Comparison of ENCODE assay signal across 28 mouse cellular contexts in genomic region chrX:151347278-151347677, GRCm38 (mm10). TPM values are rescaled to one million over a fixed set of nuclear protein-coding genes. Genes with fewer than 3 reads are reported as not detected.
DNase-seq lines count a peak whose midpoint lies in the region; ATAC-seq and TF ChIP-seq lines count a peak whose summit lies in the region.
"Had no signal": no experiment of that assay in that cellular context is flagged by ENCODE, and none has a peak within 500 bp of the region (broad histone marks: within the 10 kb centered on the region; RNA-seq: fewer than 3 reads in every experiment).

No protein-coding gene starts in this region.

- H3K79me2 ChIP-seq in MEL (ENCODE audit: control insufficient read depth, insufficient read depth, low read length, poor library complexity), result peaks cover 48% of the 10 kb centered on the region

- H3K36me3 ChIP-seq in hindbrain, embryonic 14.5 days (replicated peaks; ENCODE audit: control insufficient read depth, insufficient read depth), result no peaks in the 10 kb centered on the region
- H3K36me3 ChIP-seq in hindbrain, embryonic 13.5 days, result no peaks in the 10 kb centered on the region
- H3K36me3 ChIP-seq in limb, embryonic 13.5 days, result peaks cover 5% of the 10 kb centered on the region; the same call in 1 of the 2 replicates
- H3K36me3 ChIP-seq in limb, embryonic 10.5 days, result no peaks in the 10 kb centered on the region
- H3K36me3 ChIP-seq in MEL (ENCODE audit: control insufficient read depth in 1 of 2, insufficient read depth in 2 of 2, low read length in 2 of 2), result peaks cover 19 to 37% of the 10 kb centered on the region in 2 experiments
- H3K36me3 ChIP-seq: embryonic facial prominence, embryonic 12.5 days; embryonic facial prominence, embryonic 15.5 days; heart, embryonic 15.5 days had no signal

- H3K4me3 ChIP-seq in hindbrain, embryonic 14.5 days (replicated peaks; ENCODE audit: low read length), result no peak overlapping the region
- no peak overlapping the region for H3K4me3 ChIP-seq in hindbrain, embryonic 13.5 days
- no peak overlapping the region for H3K4me3 ChIP-seq in limb, embryonic 13.5 days
- no peak overlapping the region for H3K4me3 ChIP-seq in limb, embryonic 10.5 days
- H3K4me3 ChIP-seq in MEL (ENCODE audit: control insufficient read depth in 1 of 2, insufficient read depth in 1 of 2, low read depth in 2 of 2, low read length in 2 of 2), result no peak overlapping the region
- H3K4me3 ChIP-seq: embryonic facial prominence, embryonic 12.5 days; embryonic facial prominence, embryonic 15.5 days; heart, embryonic 12.5 days; heart, embryonic 15.5 days had no signal

- no peak overlapping the region for H3K9ac ChIP-seq in hindbrain, embryonic 14.5 days
- no peak overlapping the region for H3K9ac ChIP-seq in hindbrain, embryonic 13.5 days
- no peak overlapping the region for H3K9ac ChIP-seq in limb, embryonic 13.5 days
- H3K9ac ChIP-seq in MEL (ENCODE audit: control insufficient read depth, low read depth, low read length, poor library complexity, severe bottlenecking), result no peak overlapping the region
- H3K9ac ChIP-seq: embryonic facial prominence, embryonic 12.5 days; embryonic facial prominence, embryonic 15.5 days; heart, embryonic 12.5 days; heart, embryonic 15.5 days had no signal

- H3K27ac ChIP-seq in hindbrain, embryonic 14.5 days, result no peak overlapping the region
- H3K27ac ChIP-seq in hindbrain, embryonic 13.5 days, result no peak overlapping the region
- no peak overlapping the region for H3K27ac ChIP-seq in limb, embryonic 13.5 days
- no peak overlapping the region for H3K27ac ChIP-seq in limb, embryonic 10.5 days
- H3K27ac ChIP-seq in MEL (ENCODE audit: control insufficient read depth, low read depth, low read length), result no peak overlapping the region
- H3K27ac ChIP-seq: embryonic facial prominence, embryonic 12.5 days; embryonic facial prominence, embryonic 15.5 days; heart, embryonic 15.5 days had no signal

- TF ChIP-seq RAD21 in MEL (IDR thresholded peaks at IDR 0.05; ENCODE audit: low read depth, low read length), result no peak

- 0 out of 2 replicates have a peak, but pooled peaks cover 8% of the 10 kb centered on the region for H3K4me1 ChIP-seq in hindbrain, embryonic 14.5 days (replicated peaks; ENCODE audit: control insufficient read depth, insufficient read depth, low read length)
- peaks cover 21% of the 10 kb centered on the region for H3K4me1 ChIP-seq in hindbrain, embryonic 13.5 days (replicated peaks)
- peaks cover 7% of the 10 kb centered on the region; the same call in 1 of the 2 replicates for H3K4me1 ChIP-seq in limb, embryonic 13.5 days
- H3K4me1 ChIP-seq in limb, embryonic 10.5 days, result peaks cover 9% of the 10 kb centered on the region; the same call in 1 of the 2 replicates
- peaks cover 2 to 16% of the 10 kb centered on the region in 2 experiments for H3K4me1 ChIP-seq in MEL (ENCODE audit: control insufficient read depth in 1 of 2, insufficient read depth in 2 of 2, low read length in 2 of 2)
- H3K4me1 ChIP-seq: embryonic facial prominence, embryonic 12.5 days; embryonic facial prominence, embryonic 15.5 days had no signal

- ATAC-seq in hindbrain, embryonic 14.5 days (ENCODE audit: low FRiP score), result no peak
- no peak for ATAC-seq in hindbrain, embryonic 13.5 days (ENCODE audit: low FRiP score)
- ATAC-seq in limb, embryonic 13.5 days (ENCODE audit: low FRiP score, low read depth), result no peak
- ATAC-seq: forebrain, embryonic 14.5 days; hindbrain, embryonic 16.5 days; inflammation-experienced regulatory T-cells, adult 6 months; intestine, embryonic 16.5 days had no signal

- DNase-seq in hindbrain, embryonic 14.5 days (ENCODE audit: low spot score), result no peak
- DNase-seq in limb, embryonic 10.5 days (ENCODE audit: low spot score), result no peak
- peak; percentile 18 for DNase-seq in 3T3-L1 (ENCODE audit: low read depth, low spot score)
- peak; percentile 39 for DNase-seq in MEL (ENCODE audit: low read depth, low spot score)
- DNase-seq in heart, postnatal 14 days, result no peak
- DNase-seq: adrenal gland, adult 2 months; adrenal gland, postnatal 14 days; cerebellum, adult 11 months; cerebellum, adult 2 months; cerebellum, adult 9-11 months; cerebellum, postnatal 25 days; gastrocnemius, postnatal 14 days; heart, adult 18-20 months; heart, postnatal 10 days; heart, postnatal 4 days; kidney, adult 18-20 months had no signal

- no peak for TF ChIP-seq POLR2A in MEL (IDR thresholded peaks at IDR 0.05; ENCODE audit: control insufficient read depth in 1 of 2, insufficient read depth in 1 of 2, low read depth in 1 of 2, low read length in 2 of 2, poor library complexity in 1 of 2)

- TF ChIP-seq CTCF in MEL (IDR thresholded peaks at IDR 0.05 in 2 of 3, conservative IDR thresholded peaks at IDR 0.05 in 1 of 3; ENCODE audit: control insufficient read depth in 1 of 3, insufficient read depth in 1 of 3, low read depth in 2 of 3, low read length in 3 of 3, poor library complexity in 1 of 3, severe bottlenecking in 1 of 3), result no peak

- H3K9me3 ChIP-seq in hindbrain, embryonic 14.5 days (ENCODE audit: control insufficient read depth, low read length), result no peaks in the 10 kb centered on the region
- H3K9me3 ChIP-seq in hindbrain, embryonic 13.5 days, result no peaks in the 10 kb centered on the region
- no peaks in the 10 kb centered on the region for H3K9me3 ChIP-seq in limb, embryonic 13.5 days
- H3K9me3 ChIP-seq in limb, embryonic 10.5 days (replicated peaks), result no peaks in the 10 kb centered on the region
- no peaks in the 10 kb centered on the region for H3K9me3 ChIP-seq in MEL (replicated peaks; ENCODE audit: insufficient read depth, low read length)
- H3K9me3 ChIP-seq: embryonic facial prominence, embryonic 12.5 days; embryonic facial prominence, embryonic 15.5 days; G1E; heart, embryonic 12.5 days; heart, embryonic 15.5 days had no signal

- TF ChIP-seq EP300 in MEL (IDR thresholded peaks at IDR 0.05; ENCODE audit: low read depth in 1 of 2, low read length in 2 of 2), result peak in 1 of 2 experiments; percentile 12; a peak in 1 of 4 replicates

- peak overlapping the region; percentile 64; the same call in 1 of the 2 replicates for H3K4me2 ChIP-seq in hindbrain, embryonic 14.5 days (replicated peaks)
- no peak overlapping the region for H3K4me2 ChIP-seq in hindbrain, embryonic 13.5 days
- H3K4me2 ChIP-seq in limb, embryonic 13.5 days (replicated peaks), result peak overlapping the region; percentile 75; the same call in 1 of the 2 replicates
- H3K4me2 ChIP-seq: embryonic facial prominence, embryonic 12.5 days; embryonic facial prominence, embryonic 15.5 days; heart, embryonic 12.5 days; heart, embryonic 15.5 days had no signal

- H3K27me3 ChIP-seq in hindbrain, embryonic 14.5 days (ENCODE audit: control insufficient read depth, insufficient read depth, low read length), result 0 out of 2 replicates have a peak, but pooled peaks cover 6% of the 10 kb centered on the region
- peaks cover 5% of the 10 kb centered on the region; the same call in 1 of the 2 replicates for H3K27me3 ChIP-seq in hindbrain, embryonic 13.5 days
- H3K27me3 ChIP-seq in limb, embryonic 13.5 days, result peaks cover 25% of the 10 kb centered on the region
- H3K27me3 ChIP-seq in limb, embryonic 10.5 days (ENCODE audit: low read depth, poor library complexity, severe bottlenecking), result peaks cover 62% of the 10 kb centered on the region
- H3K27me3 ChIP-seq in MEL (ENCODE audit: control insufficient read depth in 1 of 2, insufficient read depth in 2 of 2, low read length in 2 of 2), result no peaks in the 10 kb centered on the region
- H3K27me3 ChIP-seq: CH12.LX; heart, embryonic 12.5 days; heart, embryonic 15.5 days had no signal

- intact Hi-C loops in heart, postnatal 14 days (cut with DNase I), result loop anchor here (10.0 kb wide), 1 partner anchor 212 kb away; no protein-coding TSS in a partner anchor

TF ChIP-seq in MEL, 35 proteins besides CTCF, POLR2A, EP300 and RAD21:
- TF ChIP-seq POLR2AphosphoS2 (IDR thresholded peaks at IDR 0.05; ENCODE audit: low read length), result no peak
- TF ChIP-seq ZNF384 (IDR thresholded peaks at IDR 0.05; ENCODE audit: low read depth, low read length), result peak; percentile 92
- TF ChIP-seq ETS1 (IDR thresholded peaks at IDR 0.05; ENCODE audit: low read depth, low read length), result peak; percentile 36; the same call in 1 of the 2 replicates
- TF ChIP-seq NRF1 (IDR thresholded peaks at IDR 0.05; ENCODE audit: insufficient read depth, low read depth, low read length, poor library complexity, severe bottlenecking), result no peak

RNA-seq across cellular contexts. Expression of gene Fam120c, which starts 3.3 kb away (rescaled TPM):
- polyA plus RNA-seq in hindbrain, embryonic 14.5 days (2014; fragmentation: Nextera tagmentation; extraction: Ambion mirVana), result 9.5 and 10.2 TPM in 2 replicates
- polyA plus RNA-seq in hindbrain, embryonic 13.5 days (2015; fragmentation: Nextera tagmentation; extraction: Ambion mirVana), result 5.6 and 5.9 TPM in 2 replicates
- 3.3 and 4.4 TPM in 2 replicates for polyA plus RNA-seq in limb, embryonic 13.5 days (2015; fragmentation: Nextera tagmentation; extraction: Ambion mirVana)
- polyA plus RNA-seq in limb, embryonic 10.5 days (2016; fragmentation: Nextera tagmentation; extraction: Ambion mirVana), result 1.9 and 2.2 TPM in 2 replicates
- total RNA-seq in MEL (2012; rRNA removed), result 7.6 TPM in 2 replicates
- 10 to 100 TPM; 12.5 to 35.3 TPM for polyA plus RNA-seq in MEL (2012; ENCODE audit: insufficient read depth in 1 of 2, insufficient read length in 2 of 2, low read depth in 1 of 2, low replicate concordance in 2 of 2, missing spikeins in 1 of 2)
- 10 to 100 TPM; 12.3 to 13.8 TPM for total RNA-seq in heart, postnatal 14 days (2021)

Comparison
In these comparisons a context has a peak if more than half of its experiments do, and no peak if none do; other contexts are left out.
1. DNase-seq: peak in 3T3-L1 (single experiment) and MEL (single experiment); none in hindbrain, embryonic 14.5 days (single experiment), limb, embryonic 10.5 days (single experiment) and heart, postnatal 14 days (0 of 2).